Mouse (Mus musculus) frontal cortex, adult 2 months (tissue): Measurements from ENCODE around the gene Wipf1. TPM values are rescaled to one million over a fixed set of nuclear protein-coding genes. Genes with fewer than 3 reads are reported as not detected.

Experiments used
- DNase-seq, 2 experiments: peaks; one replicate each; pipeline ENCODE4 v3.0.0; 2022; ENCODE audit warnings: low spot score in 1 of 2; ENCODE audit errors: extremely low spot score in 1 of 2
- polyA plus RNA-seq: library from polyadenylated mRNA; depleted of rRNA; stranded (reverse); fragments of >200 nt; gene quantifications from 2 replicates; pipeline ENCODE4 v1.2.3, GENCODE M21; 2012

The Wipf1 gene
- polyA plus RNA-seq, 1 experiment, result 5.1 TPM

DNA sequence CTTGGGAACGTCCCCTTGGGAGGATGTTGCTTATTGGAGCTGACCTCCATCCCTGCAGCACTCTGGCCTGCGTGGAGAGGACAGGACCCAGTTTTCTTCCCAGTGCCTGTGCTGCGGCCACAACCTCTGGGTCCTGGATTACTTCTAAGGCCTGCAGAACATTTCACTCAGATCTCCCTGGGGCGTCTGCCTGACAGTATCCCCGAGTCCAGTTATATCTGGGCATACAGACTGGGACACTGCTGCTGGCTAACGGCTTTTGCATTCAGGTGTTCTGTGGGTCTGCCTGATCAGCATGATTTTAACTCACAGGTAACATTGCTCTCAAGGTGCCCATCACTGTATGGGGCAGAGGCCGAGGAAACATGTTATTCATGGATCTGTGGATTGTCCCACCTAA, 52.0 kb downstream of the Wipf1 start:
- no peak for DNase-seq

DNA sequence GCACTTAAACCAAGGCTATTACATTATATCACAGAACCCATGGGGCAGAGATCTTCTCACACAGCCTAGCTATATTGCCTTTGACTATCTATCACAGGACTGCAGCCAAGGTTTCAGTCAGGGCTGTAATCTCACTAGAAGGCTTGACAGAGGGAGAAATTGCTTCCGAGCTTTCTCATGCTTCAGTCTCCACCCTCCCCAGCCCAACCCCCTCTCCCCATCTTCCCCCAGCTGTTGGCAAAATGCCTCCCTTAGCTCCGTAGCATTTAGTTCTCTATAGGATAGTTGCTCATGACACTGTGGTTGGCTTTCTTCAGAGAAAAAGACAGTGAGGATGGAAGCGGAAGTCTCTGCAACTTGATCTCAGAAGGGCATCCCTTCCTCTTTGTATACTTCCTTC, 54.0 kb downstream of the Wipf1 start:
- no peak for DNase-seq

DNA sequence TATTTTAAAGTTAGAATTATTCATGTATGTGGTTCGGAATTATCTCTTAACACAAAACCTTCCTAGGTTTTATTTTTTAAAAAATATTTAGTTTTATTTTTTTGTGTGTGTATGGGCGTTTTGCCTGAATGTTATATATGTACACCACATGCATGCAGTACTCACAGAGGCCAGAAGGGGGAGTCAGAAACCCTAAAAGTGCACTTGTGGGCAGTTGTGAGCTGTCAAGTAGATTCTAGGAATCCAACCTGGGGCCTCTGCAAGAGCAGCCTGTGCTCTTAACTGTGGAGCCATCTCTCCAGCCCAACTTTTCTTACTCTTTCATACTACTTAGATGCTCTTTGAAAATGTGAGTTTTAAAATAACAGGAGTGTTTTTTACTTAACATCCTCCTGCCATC, 57.4 kb downstream of the Wipf1 start:
- DNase-seq, result no peak

DNA sequence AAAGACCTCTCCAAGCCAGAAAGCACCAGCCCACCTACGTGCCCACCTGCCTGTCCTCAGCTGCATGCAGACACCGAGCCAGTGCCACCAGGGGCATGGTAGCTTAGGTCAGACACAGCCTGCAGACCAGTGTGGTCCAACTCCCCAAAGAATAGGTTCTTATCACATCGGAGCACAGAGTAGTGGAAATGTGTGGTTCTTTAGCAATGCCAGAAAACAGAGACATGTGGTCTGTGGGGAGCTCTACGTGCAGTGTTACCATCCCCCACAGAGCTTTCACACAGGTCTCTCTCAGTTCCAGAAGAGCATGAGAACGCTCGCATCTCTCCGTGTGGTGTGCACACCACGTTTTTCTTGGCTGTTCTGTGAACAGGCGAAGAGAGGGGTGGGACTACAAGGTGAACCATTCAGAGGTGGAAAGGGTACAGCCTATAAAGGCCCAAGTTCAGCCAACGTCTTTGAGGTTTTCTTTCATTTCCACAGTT, 59.3 kb downstream of the Wipf1 start:
- DNase-seq, result no peak

DNA sequence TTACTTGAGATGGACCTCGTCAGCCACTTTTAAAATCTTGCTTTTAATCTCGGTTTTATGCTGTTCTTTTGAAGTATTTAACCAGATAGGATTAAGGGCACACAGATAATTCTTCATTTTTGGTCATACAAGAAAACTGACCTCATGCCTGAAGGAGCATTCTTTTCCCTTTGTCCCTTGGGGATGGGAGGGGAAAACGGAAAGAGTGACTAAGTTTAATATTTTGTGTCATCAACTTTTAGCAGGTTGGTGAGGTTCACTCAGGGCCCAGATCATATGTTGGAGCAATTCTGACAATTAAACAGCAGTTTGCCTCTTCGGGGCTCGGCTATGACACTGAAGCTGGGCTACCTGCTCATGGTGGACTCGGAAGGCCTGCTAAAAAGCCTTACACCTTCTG, 60.0 kb downstream of the Wipf1 start:
- DNase-seq, result no peak

DNA sequence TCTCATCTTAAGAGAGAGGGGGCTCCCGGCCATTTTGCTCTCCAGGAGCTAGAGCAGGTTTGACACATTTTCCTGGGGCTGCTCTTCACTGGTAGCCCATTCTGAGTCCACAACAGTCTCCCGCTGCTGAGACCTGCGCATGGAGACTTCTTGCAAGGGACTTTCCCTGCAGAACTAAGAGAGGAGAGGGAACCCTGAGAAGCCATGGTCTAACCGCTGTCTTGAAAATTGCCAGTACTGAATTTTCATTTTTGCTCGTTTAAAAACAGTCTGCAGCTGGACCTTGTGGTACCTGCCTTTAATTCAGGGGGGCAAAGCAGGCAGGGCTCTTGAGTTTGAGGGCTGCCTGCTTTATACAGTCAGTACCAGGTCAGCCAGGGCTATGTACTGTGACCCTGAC, 60.5 kb downstream of the Wipf1 start:
- DNase-seq, result no peak

DNA sequence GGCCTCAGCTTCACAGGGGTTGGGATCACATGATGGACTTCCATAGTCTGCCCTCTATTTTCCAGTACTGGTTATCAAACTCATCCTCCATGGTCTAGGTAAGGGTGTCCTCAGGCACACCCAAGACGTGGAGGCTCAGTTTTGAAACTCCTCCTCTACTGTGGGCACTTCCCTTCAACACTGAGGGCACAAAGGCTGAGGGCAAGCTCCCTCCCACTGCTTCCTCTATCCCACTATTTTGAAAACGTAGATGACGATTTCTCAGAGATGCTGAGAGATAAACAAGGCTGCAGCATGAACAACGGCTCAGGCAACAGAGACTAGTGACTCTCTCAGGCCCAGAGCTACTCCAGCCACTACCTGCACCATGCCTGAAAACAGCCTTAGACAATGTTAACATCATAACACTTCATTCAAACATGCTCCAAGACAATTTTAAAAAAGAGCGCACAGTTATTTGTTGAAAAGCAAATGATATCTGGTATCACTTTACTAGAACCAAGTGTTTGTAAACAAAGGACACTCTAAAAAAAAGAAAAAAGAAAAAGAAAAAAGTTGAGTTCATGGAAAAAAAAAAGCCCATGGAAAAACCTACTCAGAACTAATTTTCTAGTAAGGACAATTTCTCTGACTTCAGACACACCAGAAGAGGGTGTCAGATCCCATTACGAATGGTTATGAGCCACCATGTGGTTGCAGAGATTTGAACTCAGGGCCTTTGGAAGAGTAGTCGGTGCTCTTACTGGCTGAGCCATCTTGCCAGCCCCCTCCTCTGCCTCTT, 62.3 kb downstream of the Wipf1 start:
- no peak for DNase-seq

DNA sequence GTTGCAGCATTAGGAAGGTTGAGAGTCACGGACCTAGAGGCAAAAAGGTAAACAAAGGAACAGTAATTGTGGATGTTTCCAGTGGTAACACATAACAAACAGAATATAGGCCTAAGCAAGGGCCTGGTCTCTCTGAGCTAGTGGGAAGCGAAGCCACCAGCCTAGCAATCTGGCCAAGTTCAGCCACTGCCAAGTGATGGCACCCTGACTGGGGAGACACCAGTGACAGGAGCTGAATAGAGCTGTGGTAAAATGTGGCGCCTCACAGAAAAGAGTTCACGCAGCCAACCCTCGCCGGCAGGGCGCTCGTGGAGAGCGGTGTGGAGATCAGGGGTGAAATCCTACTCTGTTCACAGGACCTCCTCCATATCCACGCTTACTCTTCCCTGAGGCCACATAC, 63.1 kb downstream of the Wipf1 start:
- DNase-seq, result no peak

DNA sequence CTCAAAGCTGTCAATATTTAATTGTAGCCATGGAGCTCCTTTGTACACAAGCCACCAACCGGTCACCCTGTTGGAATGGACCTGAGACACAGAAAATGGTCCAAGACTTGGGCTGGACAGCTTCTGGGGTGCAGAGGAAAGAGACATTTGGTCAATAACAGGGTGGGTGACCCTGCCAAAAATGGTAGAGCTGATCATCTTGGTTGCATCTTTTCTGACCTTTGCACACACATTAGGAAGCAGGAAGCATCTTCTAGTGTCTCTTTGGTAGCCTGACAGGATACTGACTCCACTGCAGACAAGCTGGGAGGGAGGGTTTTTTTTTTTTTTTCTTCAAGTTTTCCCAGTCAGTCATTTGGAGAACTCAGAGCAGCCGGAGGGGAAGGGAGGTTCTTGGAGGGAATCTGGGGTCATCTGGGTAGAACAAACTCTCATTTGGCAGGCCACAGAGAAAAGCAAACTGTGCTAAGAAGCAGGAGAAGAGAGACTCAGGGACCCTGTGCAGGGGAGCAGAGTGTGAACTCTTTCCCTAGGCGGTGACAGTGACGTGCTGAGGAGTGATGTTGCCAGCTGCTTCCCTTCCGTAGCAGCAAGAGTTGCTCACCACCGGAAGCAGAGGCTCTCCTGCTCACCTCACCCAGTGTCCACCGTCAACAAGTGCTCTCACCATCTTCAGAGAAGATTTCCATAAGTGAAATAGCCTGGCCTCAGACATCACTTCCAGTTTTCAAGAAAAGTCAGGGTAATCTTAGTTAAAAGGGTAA, 65.9 kb downstream of the Wipf1 start:
- no peak for DNase-seq

DNA sequence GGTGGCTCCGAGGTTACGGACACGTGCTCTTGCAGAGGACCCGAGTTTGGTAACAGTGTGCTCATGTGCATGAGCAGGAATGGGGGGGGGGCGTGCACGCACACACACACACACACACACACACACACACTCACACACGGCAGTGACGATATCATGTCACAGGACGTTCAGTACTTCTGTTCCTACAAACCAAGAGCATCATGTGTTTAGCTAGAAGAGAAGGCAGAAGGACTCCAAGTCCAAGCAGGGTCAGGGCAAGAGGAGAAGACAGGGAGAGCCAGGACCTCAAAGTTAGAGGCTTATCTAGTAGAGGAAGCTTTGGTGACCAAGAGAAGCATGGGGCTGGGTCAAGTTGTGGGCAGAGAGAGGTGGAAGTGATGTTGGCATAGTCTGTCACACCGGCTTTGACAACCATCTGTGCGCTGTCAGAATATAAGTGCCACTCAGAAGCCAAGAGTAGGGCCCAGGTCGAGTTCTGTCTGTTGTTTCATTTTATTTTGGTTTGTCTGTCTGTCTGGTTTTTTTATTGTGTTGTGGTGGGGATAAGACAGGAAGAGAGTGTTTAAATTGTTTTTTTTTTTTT, 66.7 kb downstream of the Wipf1 start:
- no peak for DNase-seq

DNA sequence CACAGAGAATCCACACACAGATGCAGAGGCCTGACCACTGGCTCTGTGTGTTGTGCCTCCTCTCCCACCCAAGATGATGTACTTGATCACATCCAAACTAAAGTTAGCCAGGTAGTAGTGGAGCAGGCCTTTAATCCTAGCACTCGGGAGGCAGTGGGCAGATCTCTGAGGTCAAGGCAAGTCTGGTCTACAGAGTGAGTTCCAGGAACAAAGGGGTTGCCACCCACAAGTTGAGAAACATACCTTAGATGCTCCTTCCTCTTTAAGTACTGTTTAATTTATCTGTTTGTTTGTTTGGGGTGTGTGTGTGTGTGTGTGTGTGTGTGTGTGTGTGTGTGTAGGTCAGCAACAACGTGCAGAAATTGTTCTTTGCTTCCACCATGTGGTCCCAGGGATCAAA, 67.3 kb downstream of the Wipf1 start:
- no peak for DNase-seq

DNA sequence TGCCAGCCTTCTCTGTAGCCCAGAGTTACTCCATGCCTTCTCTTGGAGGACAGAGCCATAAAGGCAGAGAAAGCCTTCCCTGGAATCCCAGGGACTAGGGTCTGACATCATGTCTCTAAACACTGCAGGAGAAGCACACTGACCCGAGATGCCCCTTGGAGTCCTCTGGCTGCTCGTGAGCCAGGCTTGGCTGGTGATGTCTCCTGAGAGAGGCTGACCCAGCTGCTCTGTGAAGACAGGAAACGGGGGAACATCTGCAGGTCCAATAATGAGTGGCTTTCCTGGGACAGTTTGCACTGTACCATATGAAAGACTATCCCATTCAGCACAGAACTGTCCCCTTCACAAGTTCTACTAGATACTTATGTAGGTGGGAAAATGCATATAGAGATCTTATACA, 69.4 kb downstream of the Wipf1 start:
- DNase-seq, result no peak

DNA sequence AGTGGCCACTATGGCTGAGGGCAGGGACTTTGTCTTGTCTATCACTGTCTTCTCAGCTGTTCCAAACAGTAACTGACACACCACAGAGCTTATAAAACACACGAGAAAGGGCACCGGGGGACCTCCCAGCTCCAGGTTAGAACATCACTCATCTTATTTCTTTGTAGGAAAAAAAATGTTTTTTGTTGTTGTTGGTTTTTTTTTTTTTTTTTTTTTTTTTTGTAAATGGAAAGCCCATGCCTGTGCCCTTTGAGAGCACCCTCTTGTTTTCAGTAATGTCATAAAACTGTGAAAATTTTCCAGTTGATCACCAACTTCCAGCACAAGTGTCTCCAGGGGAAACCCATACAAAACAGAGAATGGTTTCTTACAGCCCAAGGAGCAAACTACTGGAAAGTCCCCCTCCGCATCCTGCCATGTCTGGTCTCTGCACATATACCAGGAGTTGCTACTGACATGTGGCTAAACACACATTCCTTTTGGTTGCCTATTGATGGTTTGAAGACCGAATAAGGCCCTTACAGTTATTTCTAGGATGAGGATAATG, 69.9 kb downstream of the Wipf1 start:
- DNase-seq, result no peak

DNA sequence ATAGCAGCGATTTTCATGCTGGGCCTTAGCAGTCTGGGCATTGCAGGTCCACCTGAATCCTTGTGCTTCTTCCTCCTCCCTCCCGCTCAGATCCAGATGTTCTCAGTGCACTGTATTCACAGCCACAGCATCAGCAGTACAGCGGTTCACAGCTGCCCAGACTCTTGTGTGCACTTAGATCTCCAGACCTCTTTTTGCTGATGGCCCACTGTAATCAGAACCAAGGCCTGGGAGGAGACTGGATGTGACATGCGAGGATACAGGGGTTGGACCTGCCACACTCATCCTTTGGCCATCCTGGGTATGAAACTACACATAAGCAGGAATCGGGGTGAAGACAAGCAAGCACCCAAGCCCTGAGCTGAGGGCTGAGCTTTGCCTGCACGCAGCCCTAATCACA, 72.6 kb downstream of the Wipf1 start:
- DNase-seq, result no peak

DNA sequence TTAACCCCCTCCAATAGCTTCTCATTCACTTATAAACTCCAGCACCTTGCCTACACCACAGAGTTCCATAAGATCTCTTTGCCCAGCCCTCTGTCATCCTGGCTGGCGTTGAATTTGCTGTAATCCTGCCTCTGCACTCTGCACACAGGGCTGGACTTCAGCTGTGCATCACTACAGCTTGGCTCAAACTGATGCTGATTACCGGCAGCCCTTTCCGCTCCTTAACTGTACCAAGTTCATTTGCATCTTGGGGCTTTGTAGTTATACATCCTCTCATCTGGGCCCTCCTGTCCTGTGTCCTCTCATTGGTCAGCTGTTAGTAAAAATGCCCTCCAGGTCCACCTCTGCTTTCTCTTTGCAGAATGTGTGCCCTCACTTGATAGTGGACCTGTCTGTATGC, 73.4 kb downstream of the Wipf1 start:
- no peak for DNase-seq

DNA sequence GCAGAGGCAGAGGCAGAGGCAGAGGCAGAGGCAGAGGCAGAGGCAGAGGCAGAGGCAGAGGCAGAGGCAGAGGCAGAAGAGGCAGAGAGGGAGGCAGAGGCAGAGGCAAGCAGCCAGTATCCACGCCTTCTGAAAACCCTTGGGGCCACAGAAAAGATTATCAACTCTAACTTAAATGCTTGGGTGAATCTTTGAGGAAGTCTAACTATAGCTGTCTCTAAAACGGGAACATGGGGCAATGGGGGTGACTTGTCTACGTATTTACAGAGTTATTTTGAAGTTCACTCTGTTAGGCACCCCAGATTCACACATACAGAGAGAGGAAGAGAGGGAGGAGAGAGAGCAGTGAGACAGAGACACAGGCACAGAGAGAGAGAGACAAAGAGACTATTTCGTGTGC, 74.0 kb downstream of the Wipf1 start:
- no peak for DNase-seq

DNA sequence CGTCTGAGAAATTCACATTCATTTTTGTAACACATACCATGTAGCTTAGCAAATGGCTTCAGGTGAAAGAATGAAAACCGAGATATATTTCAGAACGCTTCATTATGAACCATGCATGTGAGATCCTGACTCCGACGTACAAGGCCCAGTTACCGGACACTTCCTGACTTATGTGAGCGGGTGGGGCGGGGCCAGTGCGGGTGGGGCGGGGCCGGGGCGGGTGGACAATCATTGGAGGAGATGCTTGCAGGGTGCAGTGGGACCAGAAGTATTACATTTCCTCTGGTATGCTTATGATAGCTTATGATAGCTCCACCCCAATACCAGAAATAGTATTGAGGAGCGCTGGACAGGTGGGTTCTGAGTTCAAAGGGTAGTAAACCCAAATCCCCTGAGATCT, 74.9 kb downstream of the Wipf1 start:
- no peak for DNase-seq

DNA sequence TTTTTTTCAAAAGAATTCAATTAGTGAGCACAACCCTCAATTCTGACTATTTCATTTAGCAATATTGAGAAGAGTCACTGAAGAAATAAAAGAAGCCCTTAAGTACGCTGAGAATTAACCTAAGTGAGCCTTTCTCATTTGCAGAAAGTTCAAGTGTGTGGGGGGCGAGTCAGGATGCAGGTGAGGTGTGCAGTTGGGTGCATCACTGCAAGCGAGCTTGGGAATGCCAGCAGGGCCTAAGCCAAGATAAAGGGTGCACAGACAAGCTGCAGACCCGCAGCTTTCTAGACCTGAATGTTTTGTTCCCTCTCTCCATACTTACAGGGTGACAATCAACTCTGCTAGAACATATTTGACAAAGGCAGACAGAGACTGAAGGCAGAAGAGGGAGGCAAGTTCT, 75.3 kb downstream of the Wipf1 start:
- DNase-seq, result no peak

DNA sequence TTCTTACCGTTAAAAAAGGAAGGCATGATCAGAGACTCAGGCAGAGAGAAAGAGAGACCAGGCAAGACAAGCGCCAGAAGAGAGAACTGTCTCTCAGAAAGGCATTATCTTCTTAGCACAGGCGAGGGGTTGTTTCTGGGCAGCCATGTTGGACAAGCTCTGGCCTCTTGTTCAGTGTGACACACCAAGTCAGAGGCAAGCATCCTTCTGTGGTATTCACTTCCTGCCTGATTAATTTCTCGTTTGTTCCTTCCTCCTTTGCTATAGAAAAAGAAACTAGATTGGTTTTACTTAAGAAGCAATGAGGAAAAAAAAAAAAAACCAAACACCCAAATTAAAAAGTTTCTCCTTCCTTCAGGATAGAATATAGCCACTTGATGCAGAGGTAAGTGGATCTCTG, 75.8 kb downstream of the Wipf1 start:
- no peak for DNase-seq

DNA sequence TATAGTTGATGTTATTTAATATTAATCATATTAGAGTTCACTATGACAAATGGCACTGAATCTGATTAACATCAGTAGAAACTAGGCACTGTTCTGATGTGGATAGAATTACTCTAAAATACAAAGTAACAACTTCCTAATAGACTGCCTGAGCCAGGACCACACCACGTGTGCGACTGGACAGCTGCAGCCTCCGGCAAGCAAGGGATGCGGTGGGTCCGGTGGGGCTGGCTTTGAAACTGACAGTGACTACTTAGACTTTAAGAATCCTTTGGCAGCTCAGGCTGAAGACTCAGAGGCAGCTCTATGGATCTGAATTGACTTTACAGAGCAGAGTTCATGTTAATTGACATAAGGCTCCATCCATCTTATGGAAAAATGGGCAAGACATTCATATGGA, 76.4 kb downstream of the Wipf1 start:
- no peak for DNase-seq

DNA sequence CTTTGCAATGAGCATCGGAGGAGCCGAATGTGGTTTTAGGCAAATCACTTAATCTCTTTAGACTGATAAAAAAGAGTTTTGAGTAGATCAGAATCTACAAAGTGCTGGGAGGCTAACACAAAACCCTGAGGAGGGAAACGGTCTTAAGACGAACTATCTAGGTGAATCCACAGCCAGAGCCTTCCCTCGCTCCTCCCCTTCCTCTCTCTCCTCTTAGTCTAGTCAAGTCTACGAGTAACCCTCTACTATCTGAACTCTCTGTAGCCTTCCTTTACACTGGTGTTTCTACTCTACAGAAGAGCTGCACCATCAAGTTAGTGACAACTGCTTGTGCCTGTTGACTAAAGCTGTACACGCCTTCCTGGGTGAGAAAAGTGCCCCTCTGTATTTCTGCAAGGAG, 77.0 kb downstream of the Wipf1 start:
- no peak for DNase-seq

DNA sequence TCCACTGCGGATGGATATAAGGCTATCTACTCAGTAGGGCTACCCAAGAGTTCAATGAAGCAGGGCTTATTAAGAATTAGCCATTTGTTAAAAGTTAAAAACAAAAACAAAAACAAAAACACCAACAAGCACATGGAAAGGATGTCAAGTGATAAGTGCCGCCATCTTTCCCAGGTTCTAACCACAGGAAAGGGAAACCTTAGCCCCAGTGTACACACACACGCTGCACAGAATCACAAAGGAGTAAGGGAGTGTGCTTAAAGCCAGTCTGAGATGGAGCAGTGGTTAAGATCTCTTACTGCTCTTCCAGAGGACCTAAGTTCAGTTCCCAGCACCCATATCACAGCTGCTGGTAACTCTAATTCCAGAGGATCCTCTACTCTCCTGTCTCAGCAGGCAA, 78.0 kb downstream of the Wipf1 start:
- no peak for DNase-seq
